Mouse (Mus musculus) liver, embryonic 14 days (tissue): ENCODE measurements around the gene Defb38. TPM values are rescaled to one million over a fixed set of nuclear protein-coding genes. Genes with fewer than 3 reads are reported as not detected.

Experiments used
- polyA plus RNA-seq: library from polyadenylated mRNA; depleted of rRNA; stranded (reverse); fragments of >200 nt; gene quantifications from 2 replicates; pipeline ENCODE4 v1.2.3, GENCODE M21; 2012; rRNA removed

The Defb38 gene
- not detected in 2 replicates for polyA plus RNA-seq

DNA sequence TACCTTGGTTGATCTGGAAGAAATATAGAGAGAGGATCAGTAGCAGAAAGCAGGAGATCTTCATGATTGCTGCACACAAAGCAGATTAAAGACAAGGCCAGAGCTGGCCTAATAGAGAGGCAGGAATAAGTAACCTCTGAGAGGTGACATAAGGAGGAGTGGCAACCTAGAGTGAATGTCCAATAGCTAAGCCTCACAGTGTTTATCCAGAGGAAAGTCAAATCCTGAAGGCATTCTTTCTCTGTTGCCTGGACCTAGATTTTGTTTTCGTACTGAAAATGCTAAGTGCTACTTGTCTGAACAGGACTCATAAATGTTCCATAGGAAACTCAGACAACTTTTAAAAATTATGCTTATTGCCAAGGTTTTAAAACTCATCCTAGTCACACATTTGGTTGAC is at the start of gene Defb38:
Gene Defb38, minus strand, starts transcription at position 101 of the 400 bp plus-strand sequence.

DNA sequence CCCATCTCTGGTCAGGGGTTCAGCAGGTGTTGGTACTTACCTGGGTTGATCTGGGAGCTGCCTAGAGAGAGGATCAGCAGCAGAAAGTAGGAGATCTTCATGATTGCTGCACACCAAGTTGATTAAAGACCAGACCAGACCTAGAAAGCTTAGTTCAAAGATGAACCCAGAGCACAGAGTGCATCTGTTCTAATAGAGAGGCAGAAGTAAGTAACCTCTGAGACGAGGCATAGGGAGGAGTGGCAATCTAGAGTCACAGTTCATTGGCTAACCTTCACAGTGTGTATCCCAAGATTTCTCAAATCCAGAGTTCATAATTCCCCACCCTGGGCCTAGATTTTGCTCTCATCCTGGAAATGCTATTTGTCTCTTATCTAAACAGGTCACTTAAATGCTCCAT is 38.3 kb upstream of the Defb38 start, which contains the start of gene Defb39:
Gene Defb39, minus strand, starts transcription at position 101 of the 400 bp plus-strand sequence.

Other genes starting within 250 kb of the Defb38 start
- not detected in 2 replicates for gene Defb40, start 48.3 kb downstream of the Defb38 start, polyA plus RNA-seq
- not detected in 2 replicates for gene Defb37, start 35.5 kb downstream of the Defb38 start, polyA plus RNA-seq
- gene Defb39, start 38.2 kb upstream of the Defb38 start, polyA plus RNA-seq = not detected in 2 replicates
- gene Defb12, start 88.3 kb upstream of the Defb38 start, polyA plus RNA-seq = not detected in 2 replicates
- not detected in 2 replicates for gene Defb34, start 97.2 kb upstream of the Defb38 start, polyA plus RNA-seq
- not detected in 2 replicates for gene Gm45826, start 114.2 kb upstream of the Defb38 start, polyA plus RNA-seq
- gene Defb14, start 167.8 kb upstream of the Defb38 start, polyA plus RNA-seq = not detected in 2 replicates
- gene Defb4, start 172.1 kb upstream of the Defb38 start, polyA plus RNA-seq = not detected in 2 replicates
- gene Defb6, start 198.9 kb upstream of the Defb38 start, polyA plus RNA-seq = not detected in 2 replicates
- gene Defb46, start 213.3 kb upstream of the Defb38 start, polyA plus RNA-seq = not detected in 2 replicates
- not detected in 2 replicates for gene Defb5, start 221.0 kb upstream of the Defb38 start, polyA plus RNA-seq